Mouse (Mus musculus): Measurements from ENCODE around the gene Wdr6. TPM values are rescaled to one million over a fixed set of nuclear protein-coding genes. Genes with fewer than 3 reads are reported as not detected.

Wdr6 gene
- polyA plus RNA-seq, 1 experiment from 2014 or later, result 79.4 TPM

DNA sequence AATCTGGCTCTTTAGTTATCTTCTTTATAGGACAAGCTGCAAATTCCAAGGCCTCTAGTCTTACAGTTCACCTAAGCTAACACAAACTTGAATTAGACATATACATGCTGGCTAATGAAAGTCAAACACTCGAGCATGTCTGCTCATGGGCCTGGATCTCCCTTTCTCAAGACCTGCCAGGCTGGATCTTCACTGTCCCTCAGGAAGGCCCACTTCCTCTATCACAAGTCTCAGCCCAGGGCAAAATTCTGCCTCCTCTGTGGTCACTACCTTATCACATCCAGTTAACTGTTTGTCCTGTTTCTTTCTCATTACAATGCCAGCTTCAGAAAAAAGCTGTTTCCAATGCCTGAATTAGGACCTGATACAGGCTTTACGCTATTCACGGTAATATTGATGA lies 15.8 kb upstream of the Wdr6 start:
- no peaks in the 10 kb centered on the region for H3K27me3 ChIP-seq (replicated peaks)
- H3K4me2 ChIP-seq, result peak overlapping the region; percentile 5; the same call in 1 of the 2 replicates
- H3K9ac ChIP-seq, result no peak overlapping the region
- H3K4me3 ChIP-seq, result no peak overlapping the region
- no peaks in the 10 kb centered on the region for H3K9me3 ChIP-seq (replicated peaks)
- WGBS, result 21% methylated on average over 3 of the region's 3 CpGs
- H3K36me3 ChIP-seq, result peaks cover 4% of the 10 kb centered on the region; the same call in 1 of the 2 replicates
- peaks cover 33% of the 10 kb centered on the region for H3K4me1 ChIP-seq (replicated peaks)
- ATAC-seq (ENCODE audit: insufficient number of reproducible peaks, low FRiP score), result no peak
- H3K27ac ChIP-seq (ENCODE audit: poor library complexity, severe bottlenecking), result peak overlapping the region; percentile 78

DNA sequence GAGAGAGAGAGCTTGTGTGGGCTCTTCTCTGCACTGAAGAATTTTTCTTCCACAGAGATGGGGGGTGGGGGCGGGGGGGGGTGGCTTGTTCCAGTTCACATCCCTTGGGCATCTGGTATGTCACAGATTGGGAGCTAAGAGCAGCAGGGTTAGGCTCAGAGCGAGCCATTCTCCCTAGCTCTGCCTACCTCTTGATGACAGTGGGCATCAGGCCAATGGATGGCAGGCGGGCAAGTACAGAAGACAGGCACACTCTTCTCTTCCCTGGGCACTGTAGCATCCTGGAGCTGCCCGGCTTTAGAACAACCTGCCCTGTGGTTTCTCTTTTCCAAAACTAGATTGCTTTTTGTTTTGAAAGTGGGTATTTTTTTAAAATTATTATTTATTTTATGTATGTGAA lies 12.9 kb upstream of the Wdr6 start:
- WGBS, result 78% methylated on average over 4 of the region's 4 CpGs
- Histone ChIP-seq H3K27me3 (replicated peaks) (no peaks in the 10 kb centered on the region), H3K36me3 (peaks cover 4% of the 10 kb centered on the region; the same call in 1 of the 2 replicates), H3K4me3 (no peak overlapping the region), H3K4me2 (no peak overlapping the region), H3K9ac (no peak overlapping the region), H3K27ac (ENCODE audit: poor library complexity, severe bottlenecking) (no peak overlapping the region), H3K9me3 (replicated peaks) (no peaks in the 10 kb centered on the region), H3K4me1 (replicated peaks) (peaks cover 56% of the 10 kb centered on the region)
- no peak for ATAC-seq (ENCODE audit: insufficient number of reproducible peaks, low FRiP score)

DNA sequence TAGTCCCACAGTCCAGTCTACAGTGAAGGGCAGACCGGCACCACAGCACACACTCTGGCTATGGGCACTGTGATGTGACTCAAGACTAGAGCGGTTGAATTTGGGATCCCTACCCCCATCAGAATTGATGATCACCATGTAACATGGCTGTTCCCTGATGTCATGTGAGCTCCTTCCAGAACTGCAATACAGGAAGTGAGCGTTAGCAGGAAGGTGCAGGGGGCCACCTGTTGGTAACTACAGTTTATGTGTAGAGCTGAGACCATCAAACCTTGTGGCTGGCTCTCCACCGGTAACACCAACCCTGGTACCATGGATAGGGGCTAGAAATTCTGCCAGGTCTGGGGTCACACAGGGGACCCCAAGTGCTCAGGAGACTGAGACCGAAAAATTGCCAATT lies 10.7 kb upstream of the Wdr6 start:
- Histone ChIP-seq H3K27ac (ENCODE audit: poor library complexity, severe bottlenecking) (peak overlapping the region; percentile 93), H3K9me3 (replicated peaks) (no peaks in the 10 kb centered on the region), H3K4me1 (replicated peaks) (peaks cover 45% of the 10 kb centered on the region), H3K27me3 (replicated peaks) (no peaks in the 10 kb centered on the region), H3K9ac (0 out of 2 replicates have a peak overlapping the region, but pooled peaks have one; percentile 25), H3K4me3 (no peak overlapping the region), H3K36me3 (peaks cover 4% of the 10 kb centered on the region; the same call in 1 of the 2 replicates), H3K4me2 (no peak overlapping the region)
- 66% methylated on average over 5 of the region's 5 CpGs for WGBS
- ATAC-seq (ENCODE audit: insufficient number of reproducible peaks, low FRiP score), result no peak

DNA sequence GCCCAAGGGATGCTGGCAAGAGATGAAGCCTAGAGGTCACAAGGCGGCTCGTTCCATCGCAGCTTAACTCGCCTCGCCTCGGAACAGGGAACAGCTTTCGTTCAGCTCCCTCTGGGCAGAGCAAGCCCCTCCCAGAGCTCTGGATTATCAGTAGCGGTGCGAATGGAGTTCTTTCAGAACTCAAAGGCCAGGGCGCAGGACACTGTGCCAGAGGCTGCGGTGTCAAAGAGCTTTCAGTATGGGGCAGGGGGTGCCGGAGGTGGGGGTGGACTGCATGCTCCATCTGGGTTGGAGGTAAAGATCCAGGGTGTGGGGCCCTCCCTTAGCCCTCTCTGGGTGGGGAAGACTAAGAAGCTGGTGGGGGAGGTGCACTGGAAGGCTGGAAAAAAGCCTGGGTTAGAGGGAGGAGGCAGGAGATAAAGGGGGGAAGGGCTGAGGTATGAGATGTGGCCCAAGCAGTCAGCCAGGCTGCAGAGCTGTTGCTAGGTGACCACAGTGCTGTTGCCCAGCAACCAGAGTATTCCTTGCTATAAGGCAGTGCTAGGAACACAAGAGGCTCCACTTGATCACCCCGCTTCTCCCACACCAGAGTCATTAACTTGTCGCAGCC lies 9.1 kb upstream of the Wdr6 start:
- H3K36me3 ChIP-seq, result no peaks in the 10 kb centered on the region
- ATAC-seq (ENCODE audit: insufficient number of reproducible peaks, low FRiP score), result peak; percentile 92
- H3K4me2 ChIP-seq, result peak overlapping the region; percentile 63
- H3K9ac ChIP-seq, result peak overlapping the region; percentile 50; the same call in 1 of the 2 replicates
- no peaks in the 10 kb centered on the region for H3K27me3 ChIP-seq (replicated peaks)
- peak overlapping the region; percentile 33 for H3K4me3 ChIP-seq
- WGBS, result 2% methylated on average over 14 of the region's 14 CpGs
- peaks cover 54% of the 10 kb centered on the region for H3K4me1 ChIP-seq (replicated peaks)
- H3K27ac ChIP-seq (ENCODE audit: poor library complexity, severe bottlenecking), result peak overlapping the region; percentile 93
- H3K9me3 ChIP-seq (replicated peaks), result no peaks in the 10 kb centered on the region

DNA sequence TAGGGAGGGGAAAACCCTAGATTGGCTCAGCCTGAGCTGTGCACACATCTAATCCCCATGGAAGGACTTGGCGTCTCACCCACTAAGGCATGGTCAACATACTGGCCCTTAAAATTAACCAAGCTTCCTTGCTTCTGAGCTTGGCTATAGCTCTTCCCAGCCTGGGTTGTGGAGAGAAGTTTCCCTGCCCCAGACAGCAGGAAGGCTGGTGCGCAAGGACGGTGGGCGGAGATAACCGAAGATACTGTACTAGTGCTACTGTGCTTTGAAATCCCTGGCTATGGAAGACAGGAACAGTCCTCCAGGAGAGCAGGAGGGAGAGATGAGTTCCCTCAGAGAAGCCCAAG lies 778 bp upstream of the Wdr6 start:
- Histone ChIP-seq H3K27me3 (replicated peaks) (no peaks in the 10 kb centered on the region), H3K4me3 (peak overlapping the region; percentile 85), H3K9me3 (replicated peaks) (no peaks in the 10 kb centered on the region), H3K27ac (ENCODE audit: poor library complexity, severe bottlenecking) (peak overlapping the region; percentile 81), H3K4me2 (peak overlapping the region; percentile 73), H3K36me3 (peaks cover 41% of the 10 kb centered on the region), H3K4me1 (replicated peaks) (peaks cover 58% of the 10 kb centered on the region), H3K9ac (peak overlapping the region; percentile 67)
- 46% methylated on average over 5 of the region's 5 CpGs for WGBS
- ATAC-seq (ENCODE audit: insufficient number of reproducible peaks, low FRiP score), result no peak

DNA sequence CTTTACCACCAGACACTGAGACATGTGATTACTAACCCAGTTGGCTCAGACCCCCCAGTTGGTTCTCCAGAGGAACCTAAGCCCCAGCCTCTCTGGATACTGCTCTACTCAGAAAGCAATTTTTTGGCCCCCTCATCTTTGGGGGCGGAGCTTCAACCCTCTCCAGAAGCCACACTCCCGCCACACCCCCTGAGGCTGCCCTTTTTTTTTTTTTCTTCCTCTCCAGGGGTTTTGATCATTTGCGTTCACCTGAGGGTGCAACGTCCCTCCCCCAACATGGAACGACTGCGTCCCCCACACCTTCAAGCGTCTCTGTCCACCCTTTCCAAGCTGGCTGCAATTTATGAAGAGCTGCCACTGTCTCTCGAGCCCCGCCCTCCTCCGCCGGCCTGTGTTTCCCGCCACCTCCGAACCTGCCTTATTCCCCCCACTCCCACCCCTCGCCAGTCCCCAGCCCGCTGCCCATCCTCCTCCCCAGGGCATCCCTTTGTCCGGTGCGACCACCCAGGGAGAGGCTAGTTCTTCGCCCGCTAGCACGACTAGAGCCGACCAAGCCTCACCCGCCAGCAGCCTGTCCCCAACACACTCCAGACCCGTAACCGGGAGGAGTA lies 500 bp downstream of the Wdr6 start:
- H3K27me3 ChIP-seq (replicated peaks), result no peaks in the 10 kb centered on the region
- peaks cover 56% of the 10 kb centered on the region for H3K4me1 ChIP-seq (replicated peaks)
- 0% methylated on average over 24 of the region's 24 CpGs for WGBS
- peak overlapping the region; percentile 85 for H3K4me3 ChIP-seq
- peaks cover 47% of the 10 kb centered on the region for H3K36me3 ChIP-seq
- ATAC-seq (ENCODE audit: insufficient number of reproducible peaks, low FRiP score), result no peak
- H3K9me3 ChIP-seq (replicated peaks), result no peaks in the 10 kb centered on the region
- H3K9ac ChIP-seq, result peak overlapping the region; percentile 92
- peak overlapping the region; percentile 89 for H3K27ac ChIP-seq (ENCODE audit: poor library complexity, severe bottlenecking)
- peak overlapping the region; percentile 73 for H3K4me2 ChIP-seq

DNA sequence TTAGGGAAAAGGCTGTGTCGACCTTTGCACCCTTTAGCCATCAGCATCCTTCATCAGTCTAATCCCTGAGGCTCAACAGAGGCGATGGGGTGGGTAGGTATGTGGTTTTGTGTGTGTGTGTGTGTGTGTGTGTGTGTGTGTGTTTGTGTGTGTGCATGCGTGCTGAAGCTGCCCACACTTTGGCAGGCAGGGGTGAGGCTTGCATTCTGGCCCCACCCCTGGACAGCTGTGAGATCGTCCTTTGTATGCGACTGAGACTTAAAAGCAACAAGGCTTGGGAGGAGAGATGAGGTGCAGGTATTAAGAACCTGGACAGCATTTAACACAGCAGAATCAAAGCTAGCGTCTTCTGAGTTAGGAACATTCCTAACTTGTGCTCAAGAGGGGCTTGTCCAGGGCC lies 1.5 kb downstream of the Wdr6 start:
- peak overlapping the region; percentile 85 for H3K4me3 ChIP-seq
- 65% methylated on average over 6 of the region's 6 CpGs for WGBS
- peaks cover 51% of the 10 kb centered on the region for H3K36me3 ChIP-seq
- peaks cover 50% of the 10 kb centered on the region for H3K4me1 ChIP-seq (replicated peaks)
- H3K27ac ChIP-seq (ENCODE audit: poor library complexity, severe bottlenecking), result no peak overlapping the region
- peak overlapping the region; percentile 73 for H3K4me2 ChIP-seq
- peak overlapping the region; percentile 92 for H3K9ac ChIP-seq
- no peaks in the 10 kb centered on the region for H3K27me3 ChIP-seq (replicated peaks)
- ATAC-seq (ENCODE audit: insufficient number of reproducible peaks, low FRiP score), result no peak
- H3K9me3 ChIP-seq (replicated peaks), result no peaks in the 10 kb centered on the region

DNA sequence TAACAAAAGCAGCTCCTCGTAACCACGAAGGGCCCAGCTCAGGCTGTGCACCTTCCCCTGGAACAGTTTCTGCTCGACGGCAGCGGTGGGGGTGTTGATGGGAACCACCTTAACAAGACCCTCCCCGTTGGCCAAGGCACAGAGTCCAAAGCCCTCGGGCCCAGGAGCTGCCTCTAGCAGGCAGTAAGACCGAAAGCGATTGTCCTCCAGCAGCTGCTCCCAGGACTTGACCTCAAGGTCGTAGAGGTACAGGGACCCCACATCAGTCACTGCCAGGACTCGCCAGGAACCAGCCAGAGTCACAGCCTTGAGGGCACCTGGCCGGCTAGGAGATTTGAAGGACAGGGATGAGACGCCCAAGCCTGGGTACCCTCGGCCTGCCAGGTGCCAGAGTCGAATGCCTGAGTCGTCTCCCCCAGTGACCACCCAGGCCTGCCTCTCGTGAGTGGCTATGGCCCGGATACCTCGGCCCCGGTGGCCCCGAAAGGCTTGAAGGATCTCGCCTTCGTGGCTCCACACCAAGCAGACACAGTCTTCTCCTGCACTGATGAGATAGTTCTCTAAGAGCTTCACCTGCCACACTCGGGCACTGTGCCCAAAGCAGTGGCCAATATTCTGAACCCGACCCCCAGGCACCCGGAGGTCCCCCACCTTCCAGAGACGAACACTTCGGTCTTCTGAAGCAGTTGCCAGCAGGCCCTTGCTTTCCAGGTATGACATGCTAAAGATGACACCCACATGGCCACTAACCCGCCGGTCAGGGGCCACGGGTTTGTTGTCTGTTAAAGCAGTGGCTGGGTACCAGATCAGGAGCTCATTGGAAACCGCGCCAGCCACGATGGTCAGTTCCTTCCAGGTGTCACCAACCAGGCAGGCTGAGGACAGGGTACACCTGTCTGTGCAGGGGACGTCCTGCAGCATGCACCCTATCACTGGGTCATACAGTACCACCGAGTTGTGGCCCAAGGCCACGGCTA lies 2.9 kb downstream of the Wdr6 start:
- no peaks in the 10 kb centered on the region for H3K9me3 ChIP-seq (replicated peaks)
- peaks cover 54% of the 10 kb centered on the region for H3K4me1 ChIP-seq (replicated peaks)
- peaks cover 51% of the 10 kb centered on the region for H3K36me3 ChIP-seq
- peak overlapping the region; percentile 20; the same call in 1 of the 2 replicates for H3K9ac ChIP-seq
- H3K4me3 ChIP-seq, result no peak overlapping the region
- no peaks in the 10 kb centered on the region for H3K27me3 ChIP-seq (replicated peaks)
- H3K4me2 ChIP-seq, result no peak overlapping the region
- WGBS, result 87% methylated on average over 37 of the region's 37 CpGs
- no peak for ATAC-seq (ENCODE audit: insufficient number of reproducible peaks, low FRiP score)
- no peak overlapping the region for H3K27ac ChIP-seq (ENCODE audit: poor library complexity, severe bottlenecking)

DNA sequence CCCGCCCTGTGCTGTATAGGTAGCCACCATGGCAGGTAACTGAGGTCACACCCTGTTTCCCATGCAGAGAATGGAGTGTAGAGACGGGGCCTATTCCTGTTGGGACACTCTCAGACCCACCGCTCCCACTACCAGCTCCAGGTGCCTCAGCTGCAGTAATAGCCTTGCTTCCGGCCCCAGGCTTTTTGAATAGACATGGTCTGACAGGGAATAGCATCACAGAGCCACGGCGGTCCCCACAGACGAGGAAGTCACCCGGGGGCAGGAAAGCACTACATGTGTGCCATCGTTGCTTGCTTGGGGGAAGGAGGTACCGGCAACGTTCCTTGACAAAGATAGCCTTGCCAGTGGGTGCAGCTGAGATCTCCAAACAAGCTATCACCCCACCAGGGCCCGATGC lies 3.6 kb downstream of the Wdr6 start:
- no peak for ATAC-seq (ENCODE audit: insufficient number of reproducible peaks, low FRiP score)
- WGBS, result 90% methylated on average over 12 of the region's 12 CpGs
- Histone ChIP-seq H3K27me3 (replicated peaks) (no peaks in the 10 kb centered on the region), H3K4me3 (no peak overlapping the region), H3K36me3 (peaks cover 50% of the 10 kb centered on the region), H3K9me3 (replicated peaks) (no peaks in the 10 kb centered on the region), H3K9ac (peak overlapping the region; percentile 20; the same call in 1 of the 2 replicates), H3K4me1 (replicated peaks) (peaks cover 59% of the 10 kb centered on the region), H3K4me2 (no peak overlapping the region), H3K27ac (ENCODE audit: poor library complexity, severe bottlenecking) (no peak overlapping the region)

DNA sequence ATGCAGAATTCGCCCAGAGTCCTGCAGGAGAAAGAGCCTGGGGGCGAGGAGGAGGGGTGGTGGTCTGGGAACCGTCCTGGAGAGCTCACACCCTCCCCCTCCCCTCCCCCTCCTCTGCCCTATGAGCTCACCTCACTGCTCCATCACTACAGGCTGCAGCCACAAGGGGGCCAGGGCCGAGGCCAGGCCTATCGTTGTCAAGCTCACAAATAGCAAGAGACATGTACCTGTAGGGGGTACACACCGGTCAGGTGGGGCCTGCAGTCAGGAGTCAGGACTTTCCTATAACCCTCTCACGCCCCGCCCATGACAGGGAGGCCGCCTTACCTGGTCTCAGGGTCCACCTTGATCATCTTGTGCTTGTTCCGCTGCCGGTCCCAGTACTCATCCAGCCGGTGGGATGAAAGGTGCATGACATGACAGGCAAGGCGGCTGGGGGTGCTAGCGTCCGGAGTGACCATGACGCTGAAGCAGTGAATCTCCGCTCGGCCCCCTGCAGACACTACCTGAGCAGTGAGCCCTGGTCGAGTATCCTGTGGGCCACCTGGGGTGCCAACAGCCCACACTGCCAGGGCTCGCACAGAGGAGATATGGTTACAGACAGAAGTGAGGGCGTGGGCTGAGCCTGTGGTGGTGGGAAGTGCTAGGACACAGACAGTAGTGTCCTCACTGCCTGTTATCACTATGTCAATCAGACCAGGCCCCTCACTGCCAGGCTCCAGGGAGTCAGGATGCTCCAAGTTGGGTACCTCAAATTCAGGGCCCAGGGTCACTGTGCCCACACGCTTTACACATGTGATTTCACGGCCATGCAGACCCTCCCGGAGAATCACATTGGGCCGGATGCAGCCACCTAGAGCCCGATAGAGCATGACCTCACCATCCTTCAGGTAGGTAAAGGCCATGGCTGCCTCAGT lies 4.5 kb downstream of the Wdr6 start:
- Histone ChIP-seq H3K36me3 (peaks cover 50% of the 10 kb centered on the region), H3K4me1 (replicated peaks) (peaks cover 53% of the 10 kb centered on the region), H3K27me3 (replicated peaks) (no peaks in the 10 kb centered on the region), H3K9me3 (replicated peaks) (no peaks in the 10 kb centered on the region), H3K4me2 (no peak overlapping the region), H3K9ac (no peak overlapping the region), H3K27ac (ENCODE audit: poor library complexity, severe bottlenecking) (no peak overlapping the region), H3K4me3 (no peak overlapping the region)
- WGBS, result 54% methylated on average over 24 of the region's 26 CpGs
- ATAC-seq (ENCODE audit: insufficient number of reproducible peaks, low FRiP score), result no peak
